Mouse (Mus musculus): ENCODE data around the gene Synm. TPM values are rescaled to one million over a fixed set of nuclear protein-coding genes. Genes with fewer than 3 reads are reported as not detected.

Synm gene
- total RNA-seq, 1 experiment: 2.1 TPM

GRCm38 (mm10) chr7:67701252-67701914 is 58.2 kb downstream of the Synm start:
- TF ChIP-seq MAFK (IDR thresholded peaks at IDR 0.05; ENCODE audit: insufficient read depth, low read depth, low read length) (no peak), CHD2 (IDR thresholded peaks at IDR 0.05; ENCODE audit: low read depth, low read length) (no peak), ZC3H11A (IDR thresholded peaks at IDR 0.05; ENCODE audit: borderline replicate concordance, low read depth, low read length) (no peak), ZNF384 (IDR thresholded peaks at IDR 0.05; ENCODE audit: low read depth, low read length) (no peak), HCFC1 (IDR thresholded peaks at IDR 0.05; ENCODE audit: borderline replicate concordance, insufficient read depth, low read length) (no peak)
- Histone ChIP-seq H3K9ac (ENCODE audit: insufficient read depth, low read depth, low read length, poor library complexity, severe bottlenecking) (no peak overlapping the region), H3K27ac (ENCODE audit: insufficient read depth, low read depth, low read length, poor library complexity, severe bottlenecking) (no peak overlapping the region), H3K36me3 (ENCODE audit: control insufficient read depth, insufficient read depth, low read length, poor library complexity, severe bottlenecking) (no peaks in the 10 kb centered on the region), H3K4me1 (ENCODE audit: control insufficient read depth in 2 of 2, insufficient read depth in 2 of 2, low read length in 2 of 2, poor library complexity in 1 of 2) (peaks cover 0 to 2% of the 10 kb centered on the region in 2 experiments; a peak in 1 of 4 replicates), H3K9me3 (ENCODE audit: control insufficient read depth, insufficient read depth, low read depth, low read length) (no peaks in the 10 kb centered on the region), H3K4me3 (ENCODE audit: insufficient read depth in 1 of 2, low read depth in 1 of 2, low read length in 2 of 2, poor library complexity in 1 of 2, severe bottlenecking in 1 of 2) (no peak overlapping the region)
- in situ Hi-C loops (cut with MboI; ENCODE audit: low sequenced_read_pairs in 2 of 2, unreplicated experiment in 2 of 2): no loop called here
- no peak for DNase-seq (ENCODE audit: low read depth, low spot score)

DNA sequence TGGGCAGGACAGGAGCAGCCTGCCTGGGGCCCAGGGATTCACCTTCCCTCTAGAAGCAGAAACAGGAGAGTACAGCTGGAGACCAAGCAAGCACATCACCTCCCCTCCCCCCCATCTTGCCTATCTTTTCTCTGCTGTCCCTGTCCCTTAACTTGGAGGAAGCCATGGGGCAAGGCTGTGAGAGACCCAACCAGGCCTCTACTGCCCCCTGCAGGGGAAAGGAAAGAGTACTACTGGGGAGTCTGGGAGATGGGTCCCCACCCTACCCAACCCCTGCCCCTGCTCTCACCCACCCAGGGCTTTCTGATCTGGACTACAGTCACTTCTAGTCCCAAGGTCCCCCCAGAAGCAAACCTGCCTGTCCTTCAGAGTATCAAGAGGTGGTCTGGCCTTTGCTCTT is 58.7 kb downstream of the Synm start:
- in situ Hi-C loops (cut with MboI; ENCODE audit: low sequenced_read_pairs in 2 of 2, unreplicated experiment in 2 of 2): no loop called here
- Histone ChIP-seq H3K9me3 (ENCODE audit: control insufficient read depth, insufficient read depth, low read depth, low read length) (no peaks in the 10 kb centered on the region), H3K4me1 (ENCODE audit: control insufficient read depth in 2 of 2, insufficient read depth in 2 of 2, low read length in 2 of 2, poor library complexity in 1 of 2) (peaks cover 0 to 1% of the 10 kb centered on the region in 2 experiments; a peak in 1 of 4 replicates), H3K36me3 (ENCODE audit: control insufficient read depth, insufficient read depth, low read length, poor library complexity, severe bottlenecking) (no peaks in the 10 kb centered on the region), H3K4me3 (ENCODE audit: insufficient read depth in 1 of 2, low read depth in 1 of 2, low read length in 2 of 2, poor library complexity in 1 of 2, severe bottlenecking in 1 of 2) (no peak overlapping the region), H3K9ac (ENCODE audit: insufficient read depth, low read depth, low read length, poor library complexity, severe bottlenecking) (no peak overlapping the region), H3K27ac (ENCODE audit: insufficient read depth, low read depth, low read length, poor library complexity, severe bottlenecking) (no peak overlapping the region)
- no peak for TF ChIP-seq ZC3H11A (IDR thresholded peaks at IDR 0.05; ENCODE audit: borderline replicate concordance, low read depth, low read length)
- TF ChIP-seq MAFK (IDR thresholded peaks at IDR 0.05; ENCODE audit: insufficient read depth, low read depth, low read length): no peak
- no peak for TF ChIP-seq HCFC1 (IDR thresholded peaks at IDR 0.05; ENCODE audit: borderline replicate concordance, insufficient read depth, low read length)
- no peak for TF ChIP-seq ZNF384 (IDR thresholded peaks at IDR 0.05; ENCODE audit: low read depth, low read length)
- TF ChIP-seq CHD2 (IDR thresholded peaks at IDR 0.05; ENCODE audit: low read depth, low read length): no peak
- DNase-seq (ENCODE audit: low read depth, low spot score): peak; percentile 51

DNA sequence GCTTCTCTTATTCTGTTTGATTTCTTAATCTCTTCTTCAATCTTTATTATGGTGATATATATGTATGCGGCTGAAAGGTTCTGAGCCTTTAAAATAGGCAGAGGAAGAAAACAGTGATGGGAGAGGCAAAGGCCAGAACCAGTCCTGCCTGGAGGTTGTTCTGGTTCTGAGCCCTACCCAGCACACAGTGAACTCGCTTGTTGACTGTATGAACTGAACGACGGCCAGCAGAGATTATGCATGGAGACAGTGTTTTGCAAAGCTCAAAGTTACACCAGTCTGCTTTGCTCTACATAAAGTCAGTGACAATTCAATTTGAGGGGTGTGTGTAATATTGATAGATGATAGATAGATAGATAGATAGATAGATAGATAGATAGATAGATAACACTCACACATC is 60.2 kb downstream of the Synm start:
- Histone ChIP-seq H3K9me3 (ENCODE audit: control insufficient read depth, insufficient read depth, low read depth, low read length) (no peaks in the 10 kb centered on the region), H3K36me3 (ENCODE audit: control insufficient read depth, insufficient read depth, low read length, poor library complexity, severe bottlenecking) (no peaks in the 10 kb centered on the region), H3K4me1 (ENCODE audit: control insufficient read depth in 2 of 2, insufficient read depth in 2 of 2, low read length in 2 of 2, poor library complexity in 1 of 2) (no peaks in the 10 kb centered on the region), H3K4me3 (ENCODE audit: insufficient read depth in 1 of 2, low read depth in 1 of 2, low read length in 2 of 2, poor library complexity in 1 of 2, severe bottlenecking in 1 of 2) (no peak overlapping the region), H3K9ac (ENCODE audit: insufficient read depth, low read depth, low read length, poor library complexity, severe bottlenecking) (no peak overlapping the region), H3K27ac (ENCODE audit: insufficient read depth, low read depth, low read length, poor library complexity, severe bottlenecking) (no peak overlapping the region)
- TF ChIP-seq ZC3H11A (IDR thresholded peaks at IDR 0.05; ENCODE audit: borderline replicate concordance, low read depth, low read length) (no peak), CHD2 (IDR thresholded peaks at IDR 0.05; ENCODE audit: low read depth, low read length) (no peak), HCFC1 (IDR thresholded peaks at IDR 0.05; ENCODE audit: borderline replicate concordance, insufficient read depth, low read length) (no peak), ZNF384 (IDR thresholded peaks at IDR 0.05; ENCODE audit: low read depth, low read length) (no peak), MAFK (IDR thresholded peaks at IDR 0.05; ENCODE audit: insufficient read depth, low read depth, low read length) (no peak)
- in situ Hi-C loops (cut with MboI; ENCODE audit: low sequenced_read_pairs in 2 of 2, unreplicated experiment in 2 of 2): no loop called here
- no peak for DNase-seq (ENCODE audit: low read depth, low spot score)

- no peaks in the 10 kb centered on the region for H3K4me1 ChIP-seq (ENCODE audit: control insufficient read depth in 2 of 2, insufficient read depth in 2 of 2, low read length in 2 of 2, poor library complexity in 1 of 2)
- TF ChIP-seq MAFK (IDR thresholded peaks at IDR 0.05; ENCODE audit: insufficient read depth, low read depth, low read length) (no peak), CHD2 (IDR thresholded peaks at IDR 0.05; ENCODE audit: low read depth, low read length) (no peak)
- no peak overlapping the region for H3K9ac ChIP-seq (ENCODE audit: insufficient read depth, low read depth, low read length, poor library complexity, severe bottlenecking)
- no peak overlapping the region for H3K4me3 ChIP-seq (ENCODE audit: insufficient read depth in 1 of 2, low read depth in 1 of 2, low read length in 2 of 2, poor library complexity in 1 of 2, severe bottlenecking in 1 of 2)
- H3K27ac ChIP-seq (ENCODE audit: insufficient read depth, low read depth, low read length, poor library complexity, severe bottlenecking): no peak overlapping the region
- DNase-seq (ENCODE audit: low read depth, low spot score): no peak
- no peaks in the 10 kb centered on the region for H3K36me3 ChIP-seq (ENCODE audit: control insufficient read depth, insufficient read depth, low read length, poor library complexity, severe bottlenecking)
- no peaks in the 10 kb centered on the region for H3K9me3 ChIP-seq (ENCODE audit: control insufficient read depth, insufficient read depth, low read depth, low read length)
- in situ Hi-C loops (cut with MboI; ENCODE audit: low sequenced_read_pairs in 2 of 2, unreplicated experiment in 2 of 2): no loop called here
These were observed 61.5 kb downstream of the Synm start for GRCm38 (mm10) chr7:67697892-67698630.
